Mouse (Mus musculus) neural tube, embryonic 12.5 days (tissue): Measurements from ENCODE around the gene Coa4. TPM values are rescaled to one million over a fixed set of nuclear protein-coding genes. Genes with fewer than 3 reads are reported as not detected.

Experiments
- ATAC-seq: fragments of 200-750 bp; cut with Nextera tagmentation; 2 replicates; pipeline ENCODE4 v1.8.0; 2017; ENCODE audit warnings: low read depth, mild to moderate bottlenecking, moderate TSS enrichment, moderate library complexity; ENCODE audit not compliant: low FRiP score
- H3K27ac ChIP-seq: fragments of 300-500 bp; sonication (generic); 2 replicates; pipeline ENCODE4 v1.5.1; 2016
- H3K27me3 ChIP-seq: fragments of 300-500 bp; sonication (generic); replicated peaks from 2 replicates; pipeline ENCODE4 v1.6.1; 2016; ENCODE audit warnings: mild to moderate bottlenecking
- H3K36me3 ChIP-seq: fragments of 300-500 bp; sonication (generic); 2 replicates; pipeline ENCODE4 v1.6.1; 2016; ENCODE audit warnings: mild to moderate bottlenecking
- H3K4me1 ChIP-seq: fragments of 300-500 bp; sonication (generic); 2 replicates; pipeline ENCODE4 v1.6.1; 2016
- H3K4me2 ChIP-seq: fragments of 300-500 bp; sonication (generic); replicated peaks from 2 replicates; pipeline ENCODE4 v1.6.1; 2016; ENCODE audit warnings: mild to moderate bottlenecking
- H3K4me3 ChIP-seq: fragments of 300-500 bp; sonication (generic); 2 replicates; pipeline ENCODE4 v1.5.1; 2016
- H3K9ac ChIP-seq: fragments of 300-500 bp; sonication (generic); 2 replicates; pipeline ENCODE4 v1.6.1; 2016; ENCODE audit warnings: mild to moderate bottlenecking
- H3K9me3 ChIP-seq: fragments of 300-500 bp; sonication (generic); 2 replicates; pipeline ENCODE4 v1.6.1; 2016; ENCODE audit warnings: mild to moderate bottlenecking
- WGBS: fragments of 180-500 bp; shearing (Covaris S2); methylation state at CpG from one replicate; pipeline ENCODE4 v1.1.7; 2016; 5-methylcytosine and 5-hydroxymethylcytosine counted together
- polyA plus RNA-seq: library from polyadenylated mRNA; unstranded; fragments of >200 nt; fragmentation: Nextera tagmentation; extraction: Ambion mirVana; gene quantifications from 2 replicates; pipeline ENCODE4 v1.2.1, GENCODE M21; 2016

The Coa4 gene
- polyA plus RNA-seq, 1 experiment from 2014 or later = 16.3 TPM

- H3K4me3 ChIP-seq = no peak overlapping the region
- H3K9me3 ChIP-seq = no peaks in the 10 kb centered on the region
- H3K27me3 ChIP-seq = no peaks in the 10 kb centered on the region
- H3K4me1 ChIP-seq = peaks cover 9% of the 10 kb centered on the region
- WGBS = 57% methylated on average over 3 of the region's 3 CpGs
- ATAC-seq = no peak
- no peak overlapping the region for H3K27ac ChIP-seq
- H3K4me2 ChIP-seq = no peak overlapping the region
- no peaks in the 10 kb centered on the region for H3K36me3 ChIP-seq
- H3K9ac ChIP-seq = no peak overlapping the region
These were observed 28.2 kb upstream of the Coa4 start for GRCm38 (mm10) chr7:100508670-100509069.

- Histone ChIP-seq H3K4me2 (no peak overlapping the region), H3K27ac (no peak overlapping the region), H3K4me1 (peaks cover 12% of the 10 kb centered on the region), H3K9me3 (no peaks in the 10 kb centered on the region), H3K36me3 (no peaks in the 10 kb centered on the region), H3K27me3 (no peaks in the 10 kb centered on the region), H3K9ac (no peak overlapping the region), H3K4me3 (no peak overlapping the region)
- WGBS = 84% methylated on average over 8 of the region's 8 CpGs
- no peak for ATAC-seq
These were observed 25.3 kb upstream of the Coa4 start for GRCm38 (mm10) chr7:100511602-100512001.

- Histone ChIP-seq H3K27ac (no peak within 1 kb of the TSS), H3K36me3 (no peaks in the 10 kb centered on the region), H3K9ac (no peak within 1 kb of the TSS), H3K27me3 (no peaks in the 10 kb centered on the region), H3K4me2 (no peak within 1 kb of the TSS; the same call in 1 of the 2 replicates), H3K4me1 (0 out of 2 replicates have a peak, but pooled peaks cover 3% of the 10 kb centered on the region), H3K4me3 (no peak within 1 kb of the TSS), H3K9me3 (no peaks in the 10 kb centered on the region)
- 50% methylated on average over 11 of the region's 11 CpGs for WGBS
- 0 out of 2 replicates have a peak, but pooled peaks have one; percentile 7 for ATAC-seq
These were observed 22.3 kb upstream of the Coa4 start, which contains the start of gene Dnajb13 for GRCm38 (mm10) chr7:100514573-100514972. Dnajb13 (minus strand) TSS chr7:100514960.

- no peaks in the 10 kb centered on the region for H3K36me3 ChIP-seq
- H3K9me3 ChIP-seq = no peaks in the 10 kb centered on the region
- no peak overlapping the region for H3K27ac ChIP-seq
- no peak for ATAC-seq
- no peaks in the 10 kb centered on the region for H3K4me1 ChIP-seq
- no peaks in the 10 kb centered on the region for H3K27me3 ChIP-seq
- H3K9ac ChIP-seq = no peak overlapping the region
- no peak overlapping the region for H3K4me2 ChIP-seq
- no peak overlapping the region for H3K4me3 ChIP-seq
- 70% methylated on average over 7 of the region's 7 CpGs for WGBS
These were observed 16.7 kb upstream of the Coa4 start for GRCm38 (mm10) chr7:100520204-100520603.

- whole genome bisulfite sequencing = 19% methylated on average over 10 of the region's 10 CpGs
- H3K4me1 ChIP-seq = no peaks in the 10 kb centered on the region
These were observed 16.1 kb upstream of the Coa4 start for GRCm38 (mm10) chr7:100520663-100521285.

GRCm38 (mm10) chr7:100522222-100522621, 14.6 kb upstream of the Coa4 start:
- Histone ChIP-seq H3K27me3 (no peaks in the 10 kb centered on the region), H3K27ac (no peak overlapping the region), H3K4me3 (no peak overlapping the region), H3K9me3 (no peaks in the 10 kb centered on the region), H3K4me1 (no peaks in the 10 kb centered on the region), H3K9ac (no peak overlapping the region), H3K36me3 (no peaks in the 10 kb centered on the region), H3K4me2 (no peak overlapping the region)
- no peak for ATAC-seq
- WGBS = 76% methylated on average over 3 of the region's 3 CpGs

More at GRCm38 (mm10) chr7:100520663-100521285, 16.1 kb upstream of the Coa4 start:
- H3K9ac ChIP-seq = no peak overlapping the region
- H3K9me3 ChIP-seq = no peaks in the 10 kb centered on the region
- ATAC-seq = peak; percentile 58; the same call in 1 of the 2 replicates
- no peaks in the 10 kb centered on the region for H3K36me3 ChIP-seq
- no peaks in the 10 kb centered on the region for H3K27me3 ChIP-seq
- no peak overlapping the region for H3K4me3 ChIP-seq
- no peak overlapping the region for H3K4me2 ChIP-seq
- H3K27ac ChIP-seq = no peak overlapping the region

GRCm38 (mm10) chr7:100524669-100525068, 12.2 kb upstream of the Coa4 start:
- no peak overlapping the region for H3K4me2 ChIP-seq
- ATAC-seq = no peak
- H3K36me3 ChIP-seq = no peaks in the 10 kb centered on the region
- H3K9me3 ChIP-seq = no peaks in the 10 kb centered on the region
- no peak overlapping the region for H3K27ac ChIP-seq
- no peaks in the 10 kb centered on the region for H3K4me1 ChIP-seq
- H3K9ac ChIP-seq = no peak overlapping the region
- no peak overlapping the region for H3K4me3 ChIP-seq
- H3K27me3 ChIP-seq = no peaks in the 10 kb centered on the region
- 82% methylated on average over 8 of the region's 8 CpGs for WGBS

GRCm38 (mm10) chr7:100530766-100531165, 6.1 kb upstream of the Coa4 start:
- Histone ChIP-seq H3K36me3 (no peaks in the 10 kb centered on the region), H3K4me3 (no peak overlapping the region), H3K4me1 (no peaks in the 10 kb centered on the region), H3K27ac (no peak overlapping the region), H3K27me3 (no peaks in the 10 kb centered on the region), H3K9ac (no peak overlapping the region), H3K4me2 (no peak overlapping the region), H3K9me3 (no peaks in the 10 kb centered on the region)
- no peak for ATAC-seq
- WGBS = 92% methylated on average over 5 of the region's 5 CpGs

GRCm38 (mm10) chr7:100533503-100533902, 3.4 kb upstream of the Coa4 start:
- ATAC-seq = no peak
- no peak overlapping the region for H3K4me2 ChIP-seq
- no peak overlapping the region for H3K27ac ChIP-seq
- H3K9ac ChIP-seq = no peak overlapping the region
- H3K9me3 ChIP-seq = no peaks in the 10 kb centered on the region
- 72% methylated on average over 2 of the region's 2 CpGs for WGBS
- no peaks in the 10 kb centered on the region for H3K36me3 ChIP-seq
- no peak overlapping the region for H3K4me3 ChIP-seq
- H3K27me3 ChIP-seq = no peaks in the 10 kb centered on the region
- peaks cover 10% of the 10 kb centered on the region for H3K4me1 ChIP-seq

GRCm38 (mm10) chr7:100534216-100534615, 2.7 kb upstream of the Coa4 start:
- ATAC-seq = no peak
- WGBS = 94% methylated on average over 3 of the region's 3 CpGs

GRCm38 (mm10) chr7:100535831-100536230, 1.0 kb upstream of the Coa4 start:
- Histone ChIP-seq H3K4me2 (peak overlapping the region; percentile 56), H3K27ac (no peak overlapping the region), H3K27me3 (no peaks in the 10 kb centered on the region), H3K36me3 (peaks cover 18% of the 10 kb centered on the region), H3K9me3 (no peaks in the 10 kb centered on the region), H3K4me3 (no peak overlapping the region), H3K9ac (no peak overlapping the region), H3K4me1 (peaks cover 10% of the 10 kb centered on the region)
- no peak for ATAC-seq
- WGBS = 74% methylated on average over 2 of the region's 2 CpGs

More at GRCm38 (mm10) chr7:100534216-100534615, 2.7 kb upstream of the Coa4 start:
- Histone ChIP-seq H3K9me3 (no peaks in the 10 kb centered on the region), H3K4me2 (no peak overlapping the region), H3K27me3 (no peaks in the 10 kb centered on the region), H3K9ac (no peak overlapping the region), H3K4me1 (peaks cover 10% of the 10 kb centered on the region), H3K36me3 (peaks cover 5% of the 10 kb centered on the region), H3K27ac (no peak overlapping the region), H3K4me3 (no peak overlapping the region)

GRCm38 (mm10) chr7:100537519-100537902, 640 bp downstream of the Coa4 start:
- 33% methylated on average over 7 of the region's 7 CpGs for WGBS
- peaks cover 18% of the 10 kb centered on the region for H3K36me3 ChIP-seq
- ATAC-seq = no peak
- peak overlapping the region; percentile 56 for H3K4me2 ChIP-seq
- no peaks in the 10 kb centered on the region for H3K27me3 ChIP-seq
- H3K27ac ChIP-seq = no peak overlapping the region
- H3K4me3 ChIP-seq = peak overlapping the region; percentile 58
- H3K9me3 ChIP-seq = no peaks in the 10 kb centered on the region
- H3K9ac ChIP-seq = peak overlapping the region; percentile 66
- peaks cover 10% of the 10 kb centered on the region for H3K4me1 ChIP-seq

GRCm38 (mm10) chr7:100539516-100539915, 2.6 kb downstream of the Coa4 start:
- ATAC-seq = no peak
- 93% methylated on average over 9 of the region's 9 CpGs for whole genome bisulfite sequencing
- no peak overlapping the region for H3K27ac ChIP-seq
- no peaks in the 10 kb centered on the region for H3K9me3 ChIP-seq
- no peaks in the 10 kb centered on the region for H3K27me3 ChIP-seq
- H3K4me1 ChIP-seq = peaks cover 10% of the 10 kb centered on the region
- peaks cover 18% of the 10 kb centered on the region for H3K36me3 ChIP-seq
- no peak overlapping the region for H3K4me2 ChIP-seq
- no peak overlapping the region for H3K9ac ChIP-seq
- H3K4me3 ChIP-seq = no peak overlapping the region
